Mouse (Mus musculus) lung, embryonic 14.5 days (tissue): ENCODE measurements at regions not wholly inside any gene's neighbourhood (a gene's known extent, or its start where the extent isn't known, plus 50 kb on each side); places are given as distances from the start of the nearest gene placed in this dataset.

ENCODE experiments used
- ATAC-seq: fragments of 200-750 bp; cut with Nextera tagmentation; 2 replicates; pipeline ENCODE4 v1.8.0; 2017; ENCODE audit warnings: mild to moderate bottlenecking, moderate TSS enrichment, moderate library complexity; ENCODE audit not compliant: insufficient read depth
- DNase-seq: peaks from one replicate; pipeline ENCODE4 v3.0.0-alpha.2; 2015
- H3K27ac ChIP-seq: fragments of 300-500 bp; sonication (generic); 2 replicates; pipeline ENCODE4 v1.5.1; 2014; ENCODE audit warnings: low read depth, mild to moderate bottlenecking, moderate library complexity
- H3K27me3 ChIP-seq: fragments of 300-500 bp; sonication (generic); 2 replicates; pipeline ENCODE4 v1.6.1; 2014; ENCODE audit warnings: low read length, control low read depth; ENCODE audit not compliant: insufficient read depth
- H3K36me3 ChIP-seq: fragments of 300-500 bp; sonication (generic); 2 replicates; pipeline ENCODE4 v1.6.1; 2014; ENCODE audit warnings: control low read depth; ENCODE audit not compliant: insufficient read depth
- H3K4me1 ChIP-seq: fragments of 300-500 bp; sonication (generic); 2 replicates; pipeline ENCODE4 v1.6.1; 2014; ENCODE audit warnings: antibody characterized with exemption, control low read depth; ENCODE audit not compliant: insufficient read depth
- H3K4me2 ChIP-seq: fragments of 300-500 bp; sonication (generic); 2 replicates; pipeline ENCODE4 v1.6.1; 2014; ENCODE audit warnings: mild to moderate bottlenecking
- H3K4me3 ChIP-seq: fragments of 300-500 bp; sonication (generic); 2 replicates; pipeline ENCODE4 v1.5.1; 2014; ENCODE audit warnings: low read depth, low read length
- H3K9ac ChIP-seq: fragments of 300-500 bp; sonication (generic); 2 replicates; pipeline ENCODE4 v1.6.1; 2014
- H3K9me3 ChIP-seq: fragments of 300-500 bp; sonication (generic); 2 replicates; pipeline ENCODE4 v1.6.1; 2016; ENCODE audit warnings: low read depth, low read length, control low read depth
- CTCF ChIP-seq: IDR thresholded peaks from 2 replicates; pipeline ENCODE4 v1.5.1; 2016; ENCODE audit warnings: antibody characterized with exemption, low read depth
- WGBS: fragments of 180-500 bp; shearing (Covaris S2); extraction: QIAGEN DNeasy Blood & Tissue Kit; methylation state at CpG from one replicate; pipeline ENCODE4 v1.1.7; 2014; 5-methylcytosine and 5-hydroxymethylcytosine counted together

DNA sequence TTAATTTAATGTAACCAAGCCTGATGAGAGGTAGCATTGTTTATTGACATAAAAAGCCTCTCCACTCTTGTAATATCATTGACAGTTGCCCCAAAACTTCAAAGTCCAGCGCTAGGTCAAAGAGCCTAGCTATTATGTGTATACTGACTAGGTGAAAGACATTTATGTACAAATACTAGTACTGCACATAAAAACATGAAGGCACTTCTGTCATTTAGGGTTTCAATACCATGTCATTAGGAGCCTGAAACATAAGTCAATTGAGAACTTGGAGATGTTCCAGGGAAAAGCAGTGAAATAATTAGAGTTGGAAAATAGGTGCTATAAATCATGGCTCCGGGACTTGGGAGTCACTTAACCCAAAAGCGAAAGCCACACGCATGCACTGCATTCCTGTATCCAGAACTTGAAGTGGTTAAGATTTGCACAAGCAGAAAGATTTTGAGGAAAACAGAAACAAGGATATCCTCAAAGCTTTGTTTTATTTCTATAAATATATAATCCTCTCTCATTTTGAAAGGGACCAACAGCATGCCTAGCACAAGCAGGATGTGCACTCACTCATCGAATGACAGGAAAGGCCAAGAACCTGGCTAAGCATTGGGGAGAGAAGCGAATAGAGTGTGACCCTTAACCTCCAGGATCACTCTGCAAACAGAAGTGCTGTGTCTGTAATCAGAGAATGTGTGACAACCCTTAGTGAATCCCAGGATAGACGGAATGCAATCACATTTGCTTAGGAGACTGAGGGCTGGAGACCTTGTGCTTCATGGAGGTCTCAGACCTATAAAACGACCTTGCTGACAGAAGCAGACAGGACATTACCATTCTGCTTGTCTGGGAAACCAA lies 176.3 kb upstream of the Crim1 start:
- H3K9me3 ChIP-seq, result no peaks in the 10 kb centered on the region
- H3K4me1 ChIP-seq, result no peaks in the 10 kb centered on the region
- DNase-seq, result peak; percentile 6
- WGBS, result 25% methylated on average over 8 of the region's 8 CpGs
- no peak overlapping the region for H3K4me3 ChIP-seq
- no peaks in the 10 kb centered on the region for H3K36me3 ChIP-seq
- H3K27me3 ChIP-seq, result no peaks in the 10 kb centered on the region
- no peak for TF ChIP-seq CTCF
- no peak for ATAC-seq
- no peak overlapping the region for H3K4me2 ChIP-seq
- no peak overlapping the region for H3K9ac ChIP-seq
- H3K27ac ChIP-seq, result no peak overlapping the region

DNA sequence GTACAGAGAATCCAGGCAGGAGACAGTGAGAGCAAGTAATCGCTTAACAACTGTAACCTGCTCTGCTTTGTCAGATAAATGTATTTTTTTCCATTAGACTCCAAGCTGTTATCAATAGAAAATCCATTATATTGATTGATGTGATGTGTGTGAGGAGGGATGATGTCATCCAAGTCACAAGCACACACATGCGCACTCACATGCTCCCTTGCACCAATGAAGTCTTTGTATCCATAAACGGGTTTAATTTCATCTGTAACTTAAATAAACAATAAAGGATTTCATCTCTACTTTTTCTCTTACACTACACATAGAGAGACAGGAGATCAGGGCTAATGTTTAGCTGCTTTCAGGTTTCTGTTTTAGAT lies 175.7 kb upstream of the Crim1 start:
- Histone ChIP-seq H3K27me3 (no peaks in the 10 kb centered on the region), H3K9ac (no peak overlapping the region), H3K4me3 (no peak overlapping the region), H3K4me1 (no peaks in the 10 kb centered on the region), H3K4me2 (no peak overlapping the region), H3K27ac (no peak overlapping the region), H3K9me3 (no peaks in the 10 kb centered on the region), H3K36me3 (no peaks in the 10 kb centered on the region)
- DNase-seq (no peak), ATAC-seq (no peak)
- 29% methylated on average over 3 of the region's 3 CpGs for WGBS
- no peak for TF ChIP-seq CTCF

DNA sequence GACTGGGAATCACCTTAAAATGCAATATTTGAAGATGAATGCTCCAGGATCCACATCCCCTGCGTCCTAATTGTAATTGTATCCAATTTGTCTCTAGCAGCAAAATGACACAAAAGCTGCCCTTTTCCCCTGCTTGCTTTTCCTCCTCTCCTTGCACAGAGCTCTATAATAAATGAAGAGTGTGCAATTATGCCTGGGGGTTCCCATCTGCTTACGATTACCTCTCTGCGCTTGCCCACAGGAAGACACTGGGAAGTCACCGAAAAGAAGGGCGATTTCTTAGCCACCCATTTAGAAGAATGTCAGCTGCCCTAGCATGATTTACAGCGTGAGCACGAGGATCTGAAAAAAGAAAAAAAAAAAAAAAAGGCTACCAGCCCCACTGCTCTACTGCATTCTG lies 174.8 kb upstream of the Crim1 start:
- no peaks in the 10 kb centered on the region for H3K27me3 ChIP-seq
- no peak overlapping the region for H3K9ac ChIP-seq
- no peak for ATAC-seq
- no peak overlapping the region for H3K4me2 ChIP-seq
- no peaks in the 10 kb centered on the region for H3K9me3 ChIP-seq
- no peaks in the 10 kb centered on the region for H3K36me3 ChIP-seq
- DNase-seq, result no peak
- WGBS, result 45% methylated on average over 7 of the region's 7 CpGs
- no peak overlapping the region for H3K4me3 ChIP-seq
- no peak for TF ChIP-seq CTCF
- H3K27ac ChIP-seq, result no peak overlapping the region
- H3K4me1 ChIP-seq, result no peaks in the 10 kb centered on the region

DNA sequence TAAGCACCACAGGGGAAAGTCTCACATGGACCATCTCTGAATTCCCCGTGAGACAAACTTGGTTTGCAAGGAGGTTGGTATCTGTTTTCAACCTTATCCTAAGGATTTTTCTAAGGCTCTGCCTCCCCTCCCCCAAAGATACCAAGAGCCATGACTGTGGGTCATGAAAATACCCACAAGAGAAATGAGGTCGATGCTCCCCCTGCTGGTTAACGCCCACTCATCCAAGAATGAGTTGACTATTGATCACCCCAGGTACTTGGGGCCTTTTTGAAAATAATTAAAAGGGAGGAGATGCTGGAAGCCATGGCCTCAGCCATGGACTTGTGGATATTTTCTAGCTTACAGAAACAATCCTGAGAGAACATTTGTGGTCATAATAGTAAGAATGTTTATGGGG lies 164.4 kb upstream of the Crim1 start:
- DNase-seq (no peak), ATAC-seq (no peak)
- Histone ChIP-seq H3K4me1 (no peaks in the 10 kb centered on the region), H3K27ac (no peak overlapping the region), H3K4me3 (no peak overlapping the region), H3K4me2 (no peak overlapping the region), H3K27me3 (no peaks in the 10 kb centered on the region), H3K36me3 (no peaks in the 10 kb centered on the region), H3K9me3 (no peaks in the 10 kb centered on the region), H3K9ac (no peak overlapping the region)
- 73% methylated on average over 3 of the region's 3 CpGs for whole genome bisulfite sequencing
- no peak for TF ChIP-seq CTCF

DNA sequence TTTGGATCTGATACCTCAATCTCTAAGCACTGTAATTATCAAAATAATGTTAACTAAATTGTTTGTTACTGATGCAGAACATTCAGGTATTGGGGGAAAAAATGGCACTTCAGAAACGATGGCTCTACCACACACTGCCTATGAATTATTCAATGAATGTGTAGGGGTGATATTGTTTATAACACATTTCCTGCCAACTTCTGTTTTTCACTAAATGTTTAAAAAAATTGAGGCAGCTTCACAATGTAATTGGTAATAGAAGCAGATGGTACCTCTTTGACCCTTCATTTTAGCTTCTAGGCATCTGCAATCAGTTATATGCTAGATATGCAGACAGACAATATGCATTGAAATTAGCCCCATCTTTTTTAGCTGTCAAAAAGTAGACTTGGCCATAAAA lies 159.7 kb upstream of the Crim1 start:
- Histone ChIP-seq H3K4me3 (no peak overlapping the region), H3K9me3 (no peaks in the 10 kb centered on the region), H3K27ac (no peak overlapping the region), H3K27me3 (no peaks in the 10 kb centered on the region), H3K4me2 (no peak overlapping the region), H3K36me3 (no peaks in the 10 kb centered on the region), H3K4me1 (no peaks in the 10 kb centered on the region), H3K9ac (no peak overlapping the region)
- ATAC-seq, result no peak
- DNase-seq, result no peak
- TF ChIP-seq CTCF, result no peak
- WGBS, result 69% methylated on average over 1 of the region's 1 CpGs

DNA sequence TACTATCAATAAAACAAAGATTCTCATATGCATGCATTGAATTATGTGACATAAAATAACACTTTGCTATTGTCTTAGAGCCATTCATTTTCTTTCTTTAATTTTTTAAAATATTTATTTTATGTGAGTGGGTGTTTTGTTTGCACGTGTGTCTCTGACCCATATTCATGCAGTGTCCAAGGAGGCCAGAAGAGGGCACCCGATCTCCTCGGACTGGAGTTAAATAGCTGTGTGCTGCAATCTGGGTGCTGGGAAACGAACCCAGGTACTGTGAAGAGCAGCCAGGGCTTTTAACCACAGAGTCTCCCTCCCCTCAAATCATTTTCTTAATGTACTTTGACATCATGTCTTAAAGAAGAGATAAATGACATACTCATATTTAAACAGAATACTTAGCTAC lies 158.8 kb upstream of the Crim1 start:
- WGBS, result 75% methylated on average over 4 of the region's 4 CpGs
- no peak for ATAC-seq
- DNase-seq, result no peak
- H3K4me2 ChIP-seq, result no peak overlapping the region
- H3K9me3 ChIP-seq, result no peaks in the 10 kb centered on the region
- H3K27me3 ChIP-seq, result no peaks in the 10 kb centered on the region
- no peaks in the 10 kb centered on the region for H3K36me3 ChIP-seq
- no peak overlapping the region for H3K27ac ChIP-seq
- no peak for TF ChIP-seq CTCF
- H3K4me3 ChIP-seq, result no peak overlapping the region
- H3K9ac ChIP-seq, result no peak overlapping the region
- no peaks in the 10 kb centered on the region for H3K4me1 ChIP-seq

DNA sequence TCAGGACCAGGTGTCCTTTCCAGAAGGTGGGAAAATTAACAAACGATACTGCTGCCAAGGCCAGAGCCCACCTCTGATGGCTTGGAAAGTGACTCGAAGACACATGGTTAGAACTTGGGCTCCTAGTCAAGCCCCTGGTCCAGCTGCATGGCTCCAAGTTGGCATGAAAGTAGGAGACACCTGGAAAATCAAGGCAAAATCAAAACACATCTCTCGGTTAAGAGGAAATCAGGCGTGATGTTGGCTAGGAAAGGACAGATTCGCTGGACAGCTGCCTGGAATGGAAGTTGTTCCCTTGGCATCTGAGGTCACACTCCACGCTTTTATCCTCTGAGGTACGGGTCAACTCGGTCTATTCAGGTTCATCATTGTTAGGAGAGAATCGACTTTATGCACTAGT lies 150.3 kb upstream of the Crim1 start:
- H3K9ac ChIP-seq, result no peak overlapping the region
- TF ChIP-seq CTCF, result no peak
- no peak for ATAC-seq
- WGBS, result 72% methylated on average over 9 of the region's 9 CpGs
- no peak overlapping the region for H3K4me2 ChIP-seq
- H3K4me1 ChIP-seq, result no peaks in the 10 kb centered on the region
- no peaks in the 10 kb centered on the region for H3K27me3 ChIP-seq
- no peaks in the 10 kb centered on the region for H3K9me3 ChIP-seq
- no peaks in the 10 kb centered on the region for H3K36me3 ChIP-seq
- no peak overlapping the region for H3K4me3 ChIP-seq
- no peak overlapping the region for H3K27ac ChIP-seq
- DNase-seq, result no peak

DNA sequence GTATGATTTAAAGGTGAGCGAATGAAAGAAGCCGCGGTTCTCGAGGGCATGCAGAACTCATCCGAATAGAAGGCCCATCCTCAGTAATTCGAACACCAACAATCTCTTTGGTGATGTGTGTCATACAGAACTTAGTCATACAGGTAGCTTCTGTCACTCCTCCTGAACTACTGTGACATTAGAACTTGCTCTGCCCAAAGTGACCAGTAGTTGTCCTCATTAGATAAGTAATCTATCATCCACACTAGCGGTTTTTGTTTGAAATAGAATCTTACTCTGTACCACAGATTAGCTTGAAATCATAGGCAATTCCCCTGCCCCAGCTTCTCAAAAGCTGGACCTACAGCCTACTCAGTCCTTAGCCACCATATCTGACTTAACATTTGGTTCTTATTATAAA lies 149.8 kb upstream of the Crim1 start:
- Histone ChIP-seq H3K4me3 (no peak overlapping the region), H3K9ac (no peak overlapping the region), H3K27me3 (no peaks in the 10 kb centered on the region), H3K36me3 (no peaks in the 10 kb centered on the region), H3K27ac (no peak overlapping the region), H3K4me2 (no peak overlapping the region), H3K9me3 (no peaks in the 10 kb centered on the region), H3K4me1 (no peaks in the 10 kb centered on the region)
- ATAC-seq (no peak), DNase-seq (no peak)
- WGBS, result 86% methylated on average over 7 of the region's 7 CpGs
- peak; percentile 8; the same call in 1 of the 2 replicates for TF ChIP-seq CTCF
